Mouse (Mus musculus) testis, adult 2 months (tissue): ENCODE measurements at regions not wholly inside any gene's neighbourhood (a gene's known extent, or its start where the extent isn't known, plus 50 kb on each side); places are given as distances from the start of the nearest gene placed in this dataset.

Source experiments
- CTCF ChIP-seq: fragments of 200-500 bp; IDR thresholded peaks from 2 replicates; pipeline ENCODE4 v1.5.1; 2012; ENCODE audit warnings: low read depth, mild to moderate bottlenecking, inconsistent platforms, low read length, moderate library complexity; ENCODE audit not compliant: control insufficient read depth, insufficient read depth, insufficient replicate concordance
- POLR2A ChIP-seq: fragments of 200-500 bp; IDR thresholded peaks from 2 replicates; pipeline ENCODE4 v1.6.1; 2012; ENCODE audit warnings: low read depth, mild to moderate bottlenecking, inconsistent platforms, low read length, moderate library complexity; ENCODE audit not compliant: control insufficient read depth

DNA sequence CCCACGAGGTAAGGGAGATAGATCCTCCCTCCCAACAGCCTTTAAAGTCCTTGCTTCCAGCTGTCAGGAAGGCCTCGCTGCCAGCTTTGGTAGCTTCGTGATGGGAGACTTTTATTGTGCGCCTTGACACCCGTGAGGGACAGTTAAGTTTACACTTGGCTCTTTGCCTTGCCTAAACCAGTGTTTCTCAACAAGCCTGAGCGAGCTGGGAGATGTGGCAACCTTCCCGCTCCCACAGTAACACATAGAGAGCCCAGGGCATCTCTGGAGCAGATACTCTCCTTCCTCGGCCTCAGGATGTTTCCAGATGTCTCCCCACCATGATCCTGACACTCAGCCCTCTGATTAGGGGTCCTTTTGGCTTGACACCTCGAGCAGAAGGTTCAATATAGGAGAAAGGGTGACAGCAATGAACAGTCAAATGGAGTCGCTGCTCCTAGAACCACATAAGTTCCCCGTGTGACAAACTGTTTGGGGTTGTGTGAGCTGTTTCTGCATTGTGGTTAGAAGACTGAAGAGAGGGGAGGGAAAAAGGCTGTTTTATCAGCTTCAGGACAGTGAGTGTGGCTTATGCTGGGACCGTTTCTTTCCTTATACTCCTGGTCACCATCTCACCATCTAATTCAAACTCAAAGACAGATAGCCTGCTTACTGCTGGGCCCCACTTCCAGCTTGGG lies 129.1 kb upstream of the Rnaseh2b start:
- TF ChIP-seq CTCF, result no peak
- no peak for TF ChIP-seq POLR2A
